Mouse (Mus musculus): ENCODE measurements at regions not wholly inside any gene's neighbourhood (a gene's known extent, or its start where the extent isn't known, plus 50 kb on each side); places are given as distances from the start of the nearest gene placed in this dataset.

GRCm38 (mm10) chr14:25312814-25313426 lies 146.1 kb upstream of the Zmiz1 start:
- TF ChIP-seq CTCF (IDR thresholded peaks at IDR 0.05; ENCODE audit: low read depth) (no peak), EP300 (IDR thresholded peaks at IDR 0.05; ENCODE audit: low read depth) (no peak)
